8 mouse cellular contexts compared by ENCODE assay signal in genomic region chr8:126979091-126979920, GRCm38 (mm10). TPM values are rescaled to one million over a fixed set of nuclear protein-coding genes. Genes with fewer than 3 reads are reported as not detected.
DNase-seq lines count a peak whose midpoint lies in the region; ATAC-seq and TF ChIP-seq lines count a peak whose summit lies in the region.

No protein-coding gene starts in this region.

- 25% methylated on average over 27 of the region's 27 CpGs for WGBS in heart, embryonic 10.5 days
- WGBS in liver, embryonic 12.5 days (ENCODE audit: insufficient replicate concordance): 21% methylated on average over 27 of the region's 27 CpGs
- WGBS in neural tube, embryonic 13.5 days: 28% methylated on average over 27 of the region's 27 CpGs
- 24% methylated on average over 27 of the region's 27 CpGs for WGBS in cerebellum, adult 2 months

- H3K4me2 ChIP-seq in liver, embryonic 12.5 days: peak overlapping the region; percentile 57
- H3K4me2 ChIP-seq in neural tube, embryonic 13.5 days: peak overlapping the region; percentile 44

- H3K27ac ChIP-seq in heart, embryonic 10.5 days: no peak overlapping the region
- no peak overlapping the region for H3K27ac ChIP-seq in liver, embryonic 12.5 days
- no peak overlapping the region for H3K27ac ChIP-seq in neural tube, embryonic 13.5 days (replicated peaks)
- no peak overlapping the region for H3K27ac ChIP-seq in cerebellum, adult 2 months (ENCODE audit: insufficient read depth, low read length)

- TF ChIP-seq CTCF in cerebellum, adult 2 months (IDR thresholded peaks at IDR 0.05; ENCODE audit: borderline replicate concordance, insufficient read depth, low read depth, low read length): no peak

- TF ChIP-seq POLR2A in cerebellum, adult 2 months (IDR thresholded peaks at IDR 0.05; ENCODE audit: borderline replicate concordance, insufficient read depth, low read length): no peak

- no peaks in the 10 kb centered on the region for H3K36me3 ChIP-seq in heart, embryonic 10.5 days
- no peaks in the 10 kb centered on the region for H3K36me3 ChIP-seq in liver, embryonic 12.5 days
- H3K36me3 ChIP-seq in neural tube, embryonic 13.5 days: no peaks in the 10 kb centered on the region

- H3K9me3 ChIP-seq in heart, embryonic 10.5 days: no peaks in the 10 kb centered on the region
- H3K9me3 ChIP-seq in liver, embryonic 12.5 days (replicated peaks): no peaks in the 10 kb centered on the region
- H3K9me3 ChIP-seq in neural tube, embryonic 13.5 days: no peaks in the 10 kb centered on the region

- H3K4me3 ChIP-seq in heart, embryonic 10.5 days: peak overlapping the region; percentile 54
- H3K4me3 ChIP-seq in liver, embryonic 12.5 days: peak overlapping the region; percentile 31
- H3K4me3 ChIP-seq in neural tube, embryonic 13.5 days: peak overlapping the region; percentile 16
- H3K4me3 ChIP-seq in cerebellum, adult 2 months (replicated peaks; ENCODE audit: insufficient read depth, low read depth, low read length): no peak overlapping the region

- H3K9ac ChIP-seq in liver, embryonic 12.5 days: no peak overlapping the region
- H3K9ac ChIP-seq in neural tube, embryonic 13.5 days: 0 out of 2 replicates have a peak overlapping the region, but pooled peaks have one; percentile 34

- DNase-seq in adrenal gland, adult 2 months: peak; percentile 31
- no peak for DNase-seq in adrenal gland, adult 8-10 months
- peak; percentile 34 for DNase-seq in ZHBTc4 (ENCODE audit: low read depth, low spot score)
- no peak for DNase-seq in heart, embryonic 10.5 days (ENCODE audit: low spot score)
- DNase-seq in cerebellum, adult 2 months: no peak
- no peak for DNase-seq in retina, embryonic 14.5 days (ENCODE audit: low spot score)

- H3K27me3 ChIP-seq in heart, embryonic 10.5 days (ENCODE audit: insufficient read depth, poor library complexity, severe bottlenecking): peaks cover 18% of the 10 kb centered on the region
- peaks cover 23% of the 10 kb centered on the region for H3K27me3 ChIP-seq in liver, embryonic 12.5 days (replicated peaks)
- peaks cover 32% of the 10 kb centered on the region for H3K27me3 ChIP-seq in neural tube, embryonic 13.5 days
- no peaks in the 10 kb centered on the region for H3K27me3 ChIP-seq in cerebellum, adult 2 months (ENCODE audit: control insufficient read depth, insufficient read depth, low read length)

- H3K4me1 ChIP-seq in heart, embryonic 10.5 days: no peaks in the 10 kb centered on the region
- H3K4me1 ChIP-seq in liver, embryonic 12.5 days: peaks cover 12% of the 10 kb centered on the region
- H3K4me1 ChIP-seq in neural tube, embryonic 13.5 days (replicated peaks): no peaks in the 10 kb centered on the region
- no peaks in the 10 kb centered on the region for H3K4me1 ChIP-seq in cerebellum, adult 2 months (ENCODE audit: control insufficient read depth, insufficient read depth, low read length)

- no peak for ATAC-seq in liver, embryonic 12.5 days
- no peak for ATAC-seq in neural tube, embryonic 13.5 days (ENCODE audit: low read depth)

RNA-seq across cellular contexts. Expression of gene Rbm34, which starts 8.4 kb away (rescaled TPM):
- 10 to 100 TPM in 1 of 2 experiments, 1 to 10 TPM in 1; 9.2 to 12.1 TPM for total RNA-seq in adrenal gland, adult 2 months (2021)
- polyA plus RNA-seq in adrenal gland, adult 2 months (2012; rRNA removed): 3.0 and 5.0 TPM in 2 replicates
- 10 to 100 TPM; 13.0 to 17.9 (median 14.1) TPM for total RNA-seq in adrenal gland, adult 8-10 months (2022)
- 14.0 and 25.0 TPM in 2 replicates for polyA plus RNA-seq in heart, embryonic 10.5 days (2016; fragmentation: Nextera tagmentation; extraction: Ambion mirVana)
- 22.5 and 24.6 TPM in 2 replicates for polyA plus RNA-seq in liver, embryonic 12.5 days (2016; fragmentation: Nextera tagmentation; extraction: Ambion mirVana)
- polyA plus RNA-seq in neural tube, embryonic 13.5 days (2015; fragmentation: Nextera tagmentation; extraction: Ambion mirVana): 26.4 and 26.6 TPM in 2 replicates
- polyA plus RNA-seq in cerebellum, adult 2 months (2012; rRNA removed): 10.6 and 10.8 TPM in 2 replicates

RNA-seq across cellular contexts. Expression of gene Tomm20, which starts 33.7 kb away (rescaled TPM):
- total RNA-seq in adrenal gland, adult 2 months (2021): 100 to 1,000 TPM; 171 to 206 TPM
- polyA plus RNA-seq in adrenal gland, adult 2 months (2012; rRNA removed): 1,002 and 1,582 TPM in 2 replicates
- 100 to 1,000 TPM; 133 to 185 (median 152) TPM for total RNA-seq in adrenal gland, adult 8-10 months (2022)
- polyA plus RNA-seq in heart, embryonic 10.5 days (2016; fragmentation: Nextera tagmentation; extraction: Ambion mirVana): 276 and 307 TPM in 2 replicates
- 219 and 232 TPM in 2 replicates for polyA plus RNA-seq in liver, embryonic 12.5 days (2016; fragmentation: Nextera tagmentation; extraction: Ambion mirVana)
- polyA plus RNA-seq in neural tube, embryonic 13.5 days (2015; fragmentation: Nextera tagmentation; extraction: Ambion mirVana): 201 and 211 TPM in 2 replicates
- polyA plus RNA-seq in cerebellum, adult 2 months (2012; rRNA removed): 195 and 202 TPM in 2 replicates

Comparison
In these comparisons a context has a peak if more than half of its experiments do, and no peak if none do; other contexts are left out.
1. DNase-seq: peak in adrenal gland, adult 2 months (single experiment) and ZHBTc4 (single experiment); none in adrenal gland, adult 8-10 months (single experiment), heart, embryonic 10.5 days (single experiment), cerebellum, adult 2 months (0 of 2) and retina, embryonic 14.5 days (single experiment).